Mouse (Mus musculus): ENCODE measurements around the gene Mta3. TPM values are rescaled to one million over a fixed set of nuclear protein-coding genes. Genes with fewer than 3 reads are reported as not detected.

The Mta3 gene
- polyA plus RNA-seq, 1 experiment from 2014 or later, result 43.6 TPM

DNA sequence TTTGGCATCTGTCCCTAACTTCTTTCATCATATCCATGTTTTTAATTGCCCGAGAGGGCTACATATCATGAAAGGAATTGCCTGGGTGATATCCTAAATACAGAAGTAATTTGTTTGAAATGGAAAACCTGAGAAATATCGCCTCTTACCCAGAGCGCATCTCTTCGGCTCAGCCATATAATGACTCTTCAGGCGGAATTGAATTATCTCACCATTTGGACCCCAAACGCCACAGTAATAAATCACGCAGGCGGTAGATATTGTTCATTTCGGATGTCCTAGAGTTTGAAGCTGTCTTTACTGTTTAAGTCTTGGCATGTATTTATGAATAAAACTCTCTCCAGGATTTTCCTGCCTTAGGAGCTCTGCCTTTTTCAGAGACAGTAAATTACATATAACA, 99.1 kb downstream of the Mta3 start:
- Histone ChIP-seq H3K4me1 (ENCODE audit: control insufficient read depth, insufficient read depth, low read length) (peaks cover 12% of the 10 kb centered on the region; the same call in 1 of the 2 replicates), H3K9me3 (replicated peaks; ENCODE audit: control insufficient read depth, low read length) (no peaks in the 10 kb centered on the region), H3K27ac (ENCODE audit: low read length) (no peak overlapping the region), H3K4me2 (ENCODE audit: low read depth, low read length) (no peak overlapping the region), H3K36me3 (ENCODE audit: control insufficient read depth, insufficient read depth) (peaks cover 16% of the 10 kb centered on the region), H3K4me3 (ENCODE audit: low read length) (no peak overlapping the region), H3K27me3 (ENCODE audit: control insufficient read depth, insufficient read depth, low read length) (no peaks in the 10 kb centered on the region), H3K9ac (ENCODE audit: low read length) (no peak overlapping the region)
- WGBS, result 88% methylated on average over 9 of the region's 9 CpGs
- no peak for ATAC-seq (replicated peaks; ENCODE audit: extremely low read depth, insufficient read depth, low FRiP score)

GRCm38 (mm10) chr17:83807345-83807744, 101.4 kb downstream of the Mta3 start:
- H3K4me2 ChIP-seq (ENCODE audit: low read depth, low read length), result no peak overlapping the region
- H3K36me3 ChIP-seq (ENCODE audit: control insufficient read depth, insufficient read depth), result peaks cover 21% of the 10 kb centered on the region
- WGBS, result 51% methylated on average over 7 of the region's 7 CpGs
- no peak overlapping the region for H3K9ac ChIP-seq (ENCODE audit: low read length)
- ATAC-seq (replicated peaks; ENCODE audit: extremely low read depth, insufficient read depth, low FRiP score), result no peak
- H3K4me3 ChIP-seq (ENCODE audit: low read length), result no peak overlapping the region
- peaks cover 12% of the 10 kb centered on the region; the same call in 1 of the 2 replicates for H3K4me1 ChIP-seq (ENCODE audit: control insufficient read depth, insufficient read depth, low read length)
- H3K9me3 ChIP-seq (replicated peaks; ENCODE audit: control insufficient read depth, low read length), result no peaks in the 10 kb centered on the region
- H3K27me3 ChIP-seq (ENCODE audit: control insufficient read depth, insufficient read depth, low read length), result no peaks in the 10 kb centered on the region
- no peak overlapping the region for H3K27ac ChIP-seq (ENCODE audit: low read length)

GRCm38 (mm10) chr17:83807778-83808398, 101.9 kb downstream of the Mta3 start:
- Histone ChIP-seq H3K9me3 (replicated peaks; ENCODE audit: control insufficient read depth, low read length) (no peaks in the 10 kb centered on the region), H3K36me3 (ENCODE audit: control insufficient read depth, insufficient read depth) (peaks cover 21% of the 10 kb centered on the region), H3K27me3 (ENCODE audit: control insufficient read depth, insufficient read depth, low read length) (no peaks in the 10 kb centered on the region), H3K4me1 (ENCODE audit: control insufficient read depth, insufficient read depth, low read length) (peaks cover 12% of the 10 kb centered on the region; the same call in 1 of the 2 replicates), H3K9ac (ENCODE audit: low read length) (no peak overlapping the region), H3K27ac (ENCODE audit: low read length) (no peak overlapping the region), H3K4me3 (ENCODE audit: low read length) (no peak overlapping the region), H3K4me2 (ENCODE audit: low read depth, low read length) (no peak overlapping the region)
- no peak for ATAC-seq (replicated peaks; ENCODE audit: extremely low read depth, insufficient read depth, low FRiP score)
- whole genome bisulfite sequencing, result 74% methylated on average over 11 of the region's 11 CpGs

- no peak overlapping the region for H3K4me3 ChIP-seq (ENCODE audit: low read length)
- H3K9ac ChIP-seq (ENCODE audit: low read length), result no peak overlapping the region
- H3K27me3 ChIP-seq (ENCODE audit: control insufficient read depth, insufficient read depth, low read length), result no peaks in the 10 kb centered on the region
- peaks cover 21% of the 10 kb centered on the region for H3K36me3 ChIP-seq (ENCODE audit: control insufficient read depth, insufficient read depth)
- no peak for ATAC-seq (replicated peaks; ENCODE audit: extremely low read depth, insufficient read depth, low FRiP score)
- WGBS, result 85% methylated on average over 12 of the region's 12 CpGs
- H3K4me1 ChIP-seq (ENCODE audit: control insufficient read depth, insufficient read depth, low read length), result peaks cover 11% of the 10 kb centered on the region; the same call in 1 of the 2 replicates
- no peaks in the 10 kb centered on the region for H3K9me3 ChIP-seq (replicated peaks; ENCODE audit: control insufficient read depth, low read length)
- H3K4me2 ChIP-seq (ENCODE audit: low read depth, low read length), result no peak overlapping the region
- no peak overlapping the region for H3K27ac ChIP-seq (ENCODE audit: low read length)
Observed at GRCm38 (mm10) chr17:83808476-83809098, 102.6 kb downstream of the Mta3 start.

DNA sequence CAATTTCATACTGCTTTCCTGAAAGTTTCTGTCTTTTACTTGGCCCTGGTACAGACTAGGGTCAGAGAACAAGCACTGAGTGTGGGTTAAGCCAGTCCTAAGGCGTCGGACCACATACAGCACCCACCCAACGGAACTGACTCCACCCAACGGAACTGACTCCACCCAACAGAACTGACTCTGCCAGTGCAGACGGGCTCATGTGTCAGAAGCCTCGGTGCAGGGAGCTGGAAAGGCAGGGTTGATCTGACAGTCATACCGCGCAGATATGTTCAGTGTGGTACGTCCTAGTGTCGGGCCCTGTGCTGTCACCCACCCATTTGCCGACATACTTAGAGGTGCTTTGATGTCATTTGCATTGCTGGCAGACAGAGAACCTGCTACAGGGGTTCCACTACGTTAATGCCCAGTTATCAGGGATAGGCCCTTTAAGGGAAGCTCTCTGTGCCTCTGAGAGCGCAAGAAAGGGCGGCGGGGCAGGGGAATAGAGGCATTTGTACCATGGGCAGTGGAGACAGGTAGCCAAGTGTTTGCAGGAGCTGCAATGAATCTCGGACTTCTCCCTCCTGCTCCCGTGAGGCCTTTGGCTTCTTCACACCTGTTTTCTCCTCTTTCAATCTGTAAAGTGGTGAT, 103.3 kb downstream of the Mta3 start:
- no peak for ATAC-seq (replicated peaks; ENCODE audit: extremely low read depth, insufficient read depth, low FRiP score)
- no peaks in the 10 kb centered on the region for H3K27me3 ChIP-seq (ENCODE audit: control insufficient read depth, insufficient read depth, low read length)
- no peak overlapping the region for H3K9ac ChIP-seq (ENCODE audit: low read length)
- no peak overlapping the region for H3K4me2 ChIP-seq (ENCODE audit: low read depth, low read length)
- 86% methylated on average over 17 of the region's 17 CpGs for WGBS
- peaks cover 21% of the 10 kb centered on the region for H3K36me3 ChIP-seq (ENCODE audit: control insufficient read depth, insufficient read depth)
- no peaks in the 10 kb centered on the region for H3K9me3 ChIP-seq (replicated peaks; ENCODE audit: control insufficient read depth, low read length)
- peaks cover 4% of the 10 kb centered on the region; the same call in 1 of the 2 replicates for H3K4me1 ChIP-seq (ENCODE audit: control insufficient read depth, insufficient read depth, low read length)
- H3K4me3 ChIP-seq (ENCODE audit: low read length), result no peak overlapping the region
- H3K27ac ChIP-seq (ENCODE audit: low read length), result no peak overlapping the region

GRCm38 (mm10) chr17:83810285-83810684, 104.3 kb downstream of the Mta3 start:
- Histone ChIP-seq H3K9ac (ENCODE audit: low read length) (no peak overlapping the region), H3K36me3 (ENCODE audit: control insufficient read depth, insufficient read depth) (peaks cover 15% of the 10 kb centered on the region), H3K4me1 (ENCODE audit: control insufficient read depth, insufficient read depth, low read length) (no peaks in the 10 kb centered on the region), H3K4me3 (ENCODE audit: low read length) (no peak overlapping the region), H3K9me3 (replicated peaks; ENCODE audit: control insufficient read depth, low read length) (no peaks in the 10 kb centered on the region), H3K4me2 (ENCODE audit: low read depth, low read length) (no peak overlapping the region), H3K27me3 (ENCODE audit: control insufficient read depth, insufficient read depth, low read length) (no peaks in the 10 kb centered on the region), H3K27ac (ENCODE audit: low read length) (no peak overlapping the region)
- ATAC-seq (replicated peaks; ENCODE audit: extremely low read depth, insufficient read depth, low FRiP score), result no peak
- 95% methylated on average over 5 of the region's 5 CpGs for WGBS

- no peak overlapping the region for H3K4me2 ChIP-seq (ENCODE audit: low read depth, low read length)
- H3K4me1 ChIP-seq (ENCODE audit: control insufficient read depth, insufficient read depth, low read length), result no peaks in the 10 kb centered on the region
- no peak for ATAC-seq (replicated peaks; ENCODE audit: extremely low read depth, insufficient read depth, low FRiP score)
- peaks cover 7% of the 10 kb centered on the region for H3K36me3 ChIP-seq (ENCODE audit: control insufficient read depth, insufficient read depth)
- no peak overlapping the region for H3K27ac ChIP-seq (ENCODE audit: low read length)
- no peak overlapping the region for H3K9ac ChIP-seq (ENCODE audit: low read length)
- H3K4me3 ChIP-seq (ENCODE audit: low read length), result no peak overlapping the region
- no peaks in the 10 kb centered on the region for H3K27me3 ChIP-seq (ENCODE audit: control insufficient read depth, insufficient read depth, low read length)
- WGBS, result 92% methylated on average over 17 of the region's 17 CpGs
- no peaks in the 10 kb centered on the region for H3K9me3 ChIP-seq (replicated peaks; ENCODE audit: control insufficient read depth, low read length)
Observed at GRCm38 (mm10) chr17:83812200-83812944, 106.4 kb downstream of the Mta3 start.

DNA sequence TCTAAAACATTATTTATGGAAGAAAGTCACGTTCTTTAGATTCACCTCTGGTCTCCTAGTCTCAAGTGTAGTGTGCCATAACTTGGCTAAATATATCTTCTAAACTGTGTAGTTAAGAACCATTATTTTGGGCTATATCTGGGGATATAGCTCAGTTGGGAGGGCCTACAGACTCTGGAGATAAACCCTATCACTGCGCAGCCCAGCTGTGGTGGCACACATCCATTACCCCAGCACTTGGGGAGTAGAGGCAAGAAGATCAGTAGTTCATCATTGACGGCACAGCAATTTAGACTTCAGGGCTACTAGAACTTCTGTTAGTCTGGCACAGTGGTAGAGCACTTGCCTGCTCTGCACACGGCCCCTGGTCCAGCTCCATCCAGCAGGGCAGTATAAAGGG, 107.1 kb downstream of the Mta3 start:
- H3K36me3 ChIP-seq (ENCODE audit: control insufficient read depth, insufficient read depth), result peaks cover 7% of the 10 kb centered on the region
- no peak overlapping the region for H3K4me3 ChIP-seq (ENCODE audit: low read length)
- no peak overlapping the region for H3K4me2 ChIP-seq (ENCODE audit: low read depth, low read length)
- no peak overlapping the region for H3K27ac ChIP-seq (ENCODE audit: low read length)
- H3K9me3 ChIP-seq (replicated peaks; ENCODE audit: control insufficient read depth, low read length), result no peaks in the 10 kb centered on the region
- no peak for ATAC-seq (replicated peaks; ENCODE audit: extremely low read depth, insufficient read depth, low FRiP score)
- H3K27me3 ChIP-seq (ENCODE audit: control insufficient read depth, insufficient read depth, low read length), result no peaks in the 10 kb centered on the region
- 81% methylated on average over 4 of the region's 4 CpGs for WGBS
- no peak overlapping the region for H3K9ac ChIP-seq (ENCODE audit: low read length)
- H3K4me1 ChIP-seq (ENCODE audit: control insufficient read depth, insufficient read depth, low read length), result no peaks in the 10 kb centered on the region

Data from heart, embryonic 16.5 days (tissue).